Mouse (Mus musculus) erythroid progenitor cell, adult 5-6 weeks (primary cell): ENCODE measurements around the gene Plcd1. TPM values are rescaled to one million over a fixed set of nuclear protein-coding genes. Genes with fewer than 3 reads are reported as not detected.

ENCODE experiments used
- ATAC-seq: replicated peaks from 2 replicates; pipeline ENCODE4 v1.8.0; 2016; ENCODE audit warnings: moderate number of reproducible peaks, mild to moderate bottlenecking, moderate TSS enrichment, inconsistent platforms; ENCODE audit not compliant: poor library complexity, low FRiP score, severe bottlenecking
- total RNA-seq, 2 experiments: library from RNA; stranded (forward) in 1 of 2; stranded (reverse) in 1 of 2; fragments of 150-400 nt in 1 of 2; fragments of 186-747, 209-891 nt in 1 of 2; gene quantifications; 2 replicates each; pipeline versions ENCODE4 v1.2.3 to v1.2.4; 2015 to 2017; ENCODE audit warnings: low replicate concordance in 2 of 2

Gene Plcd1
- total RNA-seq, 2 experiments from 2014 or later, result not detected

- ATAC-seq, result no peak
Measured at GRCm38 (mm10) chr9:119063036-119063644, 30.2 kb downstream of the Plcd1 start.

- no peak for ATAC-seq
Measured at GRCm38 (mm10) chr9:119060701-119061100, 32.6 kb downstream of the Plcd1 start.

- no peak for ATAC-seq
Measured at GRCm38 (mm10) chr9:119058245-119058644, 35.1 kb downstream of the Plcd1 start.

GRCm38 (mm10) chr9:119055336-119055735 lies 38.0 kb downstream of the Plcd1 start:
- no peak for ATAC-seq

- no peak; the same call in 1 of the 2 replicates for ATAC-seq
Measured at GRCm38 (mm10) chr9:119053964-119054576, 39.2 kb downstream of the Plcd1 start.

GRCm38 (mm10) chr9:119052154-119052944 lies 41.0 kb downstream of the Plcd1 start, which contains the start of gene Vill:
Vill (plus strand) TSS chr9:119052778.
- no peak for ATAC-seq

GRCm38 (mm10) chr9:119051158-119051557 lies 42.1 kb downstream of the Plcd1 start:
- ATAC-seq, result no peak

GRCm38 (mm10) chr9:119048182-119048903 lies 45.0 kb downstream of the Plcd1 start:
- no peak for ATAC-seq

- ATAC-seq, result no peak
Measured at GRCm38 (mm10) chr9:119040101-119040775, 53.1 kb downstream of the Plcd1 start.

GRCm38 (mm10) chr9:119038574-119038973 lies 54.7 kb downstream of the Plcd1 start:
- no peak for ATAC-seq

GRCm38 (mm10) chr9:119037076-119037730 lies 56.1 kb downstream of the Plcd1 start:
- ATAC-seq, result no peak

GRCm38 (mm10) chr9:119035836-119036235 lies 57.5 kb downstream of the Plcd1 start:
- no peak for ATAC-seq

GRCm38 (mm10) chr9:119034676-119035665 lies 58.3 kb downstream of the Plcd1 start:
- ATAC-seq, result no peak

GRCm38 (mm10) chr9:119034069-119034468 lies 59.2 kb downstream of the Plcd1 start:
- no peak for ATAC-seq

GRCm38 (mm10) chr9:119033111-119033921 lies 60.0 kb downstream of the Plcd1 start:
- no peak for ATAC-seq

- no peak for ATAC-seq
Measured at GRCm38 (mm10) chr9:119032538-119032937, 60.8 kb downstream of the Plcd1 start.

GRCm38 (mm10) chr9:119031772-119032171 lies 61.5 kb downstream of the Plcd1 start:
- no peak for ATAC-seq
